Mouse (Mus musculus): ENCODE data around the gene A430078G23Rik. TPM values are rescaled to one million over a fixed set of nuclear protein-coding genes. Genes with fewer than 3 reads are reported as not detected.

The A430078G23Rik gene
- polyA plus RNA-seq, 1 experiment from 2014 or later: 0.43 TPM

DNA sequence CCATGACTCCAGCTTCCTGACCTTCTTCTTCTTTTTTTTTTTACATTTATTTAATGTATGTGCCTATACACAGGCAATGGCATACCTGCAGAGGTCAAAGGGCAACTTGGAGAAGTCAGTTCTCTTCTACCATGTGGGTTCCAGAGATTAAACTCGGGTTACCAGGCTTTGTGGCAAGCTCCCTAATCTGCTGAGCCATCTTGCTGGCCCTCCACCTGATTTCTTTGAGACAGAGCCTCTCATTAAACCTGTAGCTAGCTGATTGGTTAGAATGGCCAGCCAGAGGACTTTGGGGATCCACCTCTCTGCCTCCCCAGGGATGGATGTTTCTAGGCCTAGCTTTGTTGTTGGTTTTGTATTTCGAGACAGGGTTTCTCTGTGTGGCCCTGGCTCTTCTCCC lies 57.9 kb downstream of the A430078G23Rik start:
- Histone ChIP-seq H3K4me1 (ENCODE audit: insufficient read depth) (no peaks in the 10 kb centered on the region), H3K9ac (no peak overlapping the region), H3K9me3 (ENCODE audit: low read depth, low read length) (no peaks in the 10 kb centered on the region), H3K36me3 (ENCODE audit: insufficient read depth) (no peaks in the 10 kb centered on the region), H3K27me3 (ENCODE audit: insufficient read depth, low read length) (no peaks in the 10 kb centered on the region), H3K27ac (ENCODE audit: low read depth) (no peak overlapping the region), H3K4me3 (ENCODE audit: low read depth, low read length) (no peak overlapping the region), H3K4me2 (no peak overlapping the region)
- ATAC-seq (ENCODE audit: insufficient read depth) (no peak), DNase-seq (no peak)
- TF ChIP-seq CTCF (IDR thresholded peaks at IDR 0.05; ENCODE audit: low read depth): no peak
- 80% methylated on average over 2 of the region's 2 CpGs for WGBS

DNA sequence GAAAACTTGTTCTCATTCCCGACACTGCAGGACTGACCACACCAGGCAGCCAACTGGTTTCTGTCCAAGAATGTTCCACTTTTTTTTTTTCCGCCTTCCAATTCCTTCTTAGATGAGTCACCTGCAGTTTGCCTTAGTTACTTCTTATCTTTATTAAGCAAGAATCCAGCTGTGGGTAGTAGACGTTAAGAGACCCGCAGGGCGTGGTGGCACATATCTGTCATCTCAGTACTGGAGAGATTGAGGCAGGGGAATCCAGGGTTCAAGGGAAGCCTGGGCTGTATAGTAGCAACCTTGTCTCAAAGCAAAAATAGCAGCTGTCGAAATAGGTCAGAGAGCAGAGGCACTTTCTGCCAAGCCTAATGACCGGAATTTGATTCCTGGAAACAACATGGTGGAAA lies 58.7 kb downstream of the A430078G23Rik start:
- H3K4me2 ChIP-seq: no peak overlapping the region
- H3K9ac ChIP-seq: no peak overlapping the region
- no peaks in the 10 kb centered on the region for H3K27me3 ChIP-seq (ENCODE audit: insufficient read depth, low read length)
- H3K4me1 ChIP-seq (ENCODE audit: insufficient read depth): no peaks in the 10 kb centered on the region
- no peak overlapping the region for H3K27ac ChIP-seq (ENCODE audit: low read depth)
- ATAC-seq (ENCODE audit: insufficient read depth): no peak
- no peaks in the 10 kb centered on the region for H3K36me3 ChIP-seq (ENCODE audit: insufficient read depth)
- 76% methylated on average over 7 of the region's 7 CpGs for WGBS
- no peaks in the 10 kb centered on the region for H3K9me3 ChIP-seq (ENCODE audit: low read depth, low read length)
- TF ChIP-seq CTCF (IDR thresholded peaks at IDR 0.05; ENCODE audit: low read depth): no peak
- no peak for DNase-seq
- no peak overlapping the region for H3K4me3 ChIP-seq (ENCODE audit: low read depth, low read length)

DNA sequence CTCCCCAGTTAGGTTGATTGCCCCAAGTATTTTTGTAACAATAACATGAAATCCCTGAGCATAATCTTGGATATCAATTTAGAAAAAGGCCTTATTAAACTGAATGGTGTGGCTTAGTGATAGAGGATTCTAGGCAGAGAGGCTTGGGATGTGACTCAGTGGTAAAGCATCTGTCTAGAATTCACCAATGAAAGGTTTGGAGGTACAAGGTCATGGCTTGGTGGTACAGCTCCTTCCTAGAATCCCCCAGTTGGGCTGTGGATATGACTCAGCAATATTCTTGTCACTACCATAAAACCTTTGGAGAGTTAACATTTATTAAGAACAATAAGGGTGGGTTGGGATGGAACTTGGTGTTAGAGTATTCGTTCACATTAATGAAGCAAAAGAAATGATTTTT lies 59.6 kb downstream of the A430078G23Rik start:
- H3K9me3 ChIP-seq (ENCODE audit: low read depth, low read length): no peaks in the 10 kb centered on the region
- DNase-seq: no peak
- no peaks in the 10 kb centered on the region for H3K36me3 ChIP-seq (ENCODE audit: insufficient read depth)
- no peak overlapping the region for H3K4me3 ChIP-seq (ENCODE audit: low read depth, low read length)
- no peak for ATAC-seq (ENCODE audit: insufficient read depth)
- no peaks in the 10 kb centered on the region for H3K27me3 ChIP-seq (ENCODE audit: insufficient read depth, low read length)
- TF ChIP-seq CTCF (IDR thresholded peaks at IDR 0.05; ENCODE audit: low read depth): no peak
- no peaks in the 10 kb centered on the region for H3K4me1 ChIP-seq (ENCODE audit: insufficient read depth)
- no peak overlapping the region for H3K9ac ChIP-seq
- no peak overlapping the region for H3K27ac ChIP-seq (ENCODE audit: low read depth)
- no peak overlapping the region for H3K4me2 ChIP-seq
- 96% methylated on average over 1 of the region's 1 CpGs for WGBS

DNA sequence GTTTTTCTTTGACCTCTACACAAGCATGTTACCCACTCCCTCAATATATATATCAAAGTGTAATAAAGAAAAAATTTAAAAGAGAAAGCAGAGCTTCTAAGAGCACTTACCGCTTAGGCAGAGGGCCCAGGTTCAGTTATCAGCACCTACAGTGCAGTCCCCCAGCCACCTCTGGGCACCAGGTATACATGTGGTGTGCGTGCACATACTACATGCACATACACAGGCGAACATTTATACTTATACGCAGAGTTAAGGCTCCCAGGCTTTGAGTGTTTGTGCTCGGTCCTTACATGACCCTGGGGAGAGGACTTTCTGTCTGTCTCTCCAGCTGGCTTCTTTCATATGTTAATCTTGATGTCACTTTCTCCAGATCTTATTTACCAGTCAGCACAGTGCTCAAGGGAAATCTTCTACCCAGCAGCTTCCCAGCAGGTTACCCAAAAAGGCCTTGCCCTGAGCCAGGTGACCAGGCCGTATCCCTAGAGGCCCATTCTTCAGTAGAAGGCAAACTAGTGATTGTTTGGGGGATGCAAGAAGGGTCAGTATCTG lies 61.5 kb downstream of the A430078G23Rik start:
- Histone ChIP-seq H3K9ac (no peak overlapping the region), H3K27me3 (ENCODE audit: insufficient read depth, low read length) (no peaks in the 10 kb centered on the region), H3K9me3 (ENCODE audit: low read depth, low read length) (no peaks in the 10 kb centered on the region), H3K4me3 (ENCODE audit: low read depth, low read length) (no peak overlapping the region), H3K27ac (ENCODE audit: low read depth) (no peak overlapping the region), H3K36me3 (ENCODE audit: insufficient read depth) (no peaks in the 10 kb centered on the region), H3K4me2 (no peak overlapping the region), H3K4me1 (ENCODE audit: insufficient read depth) (no peaks in the 10 kb centered on the region)
- DNase-seq (no peak), ATAC-seq (ENCODE audit: insufficient read depth) (no peak)
- 61% methylated on average over 6 of the region's 6 CpGs for WGBS
- no peak for TF ChIP-seq CTCF (IDR thresholded peaks at IDR 0.05; ENCODE audit: low read depth)

DNA sequence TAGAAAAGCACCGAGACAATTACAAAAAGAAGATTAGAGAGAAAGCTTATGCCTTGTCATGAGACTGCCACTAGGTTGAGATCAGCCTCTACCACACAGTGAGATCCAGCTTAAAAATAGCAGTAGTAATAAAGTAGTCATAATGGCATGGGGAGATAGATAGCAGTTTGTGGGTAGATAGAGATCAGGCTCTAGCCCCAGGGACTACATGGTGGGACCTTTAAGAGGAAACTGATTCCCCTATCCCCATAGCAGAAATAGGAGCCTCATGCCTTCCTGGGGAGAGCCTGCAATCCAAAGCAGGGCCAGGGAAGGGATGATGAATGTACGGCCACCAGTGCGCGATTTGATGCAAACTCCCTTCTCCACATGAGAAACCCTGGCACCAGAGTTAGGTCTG lies 62.0 kb downstream of the A430078G23Rik start:
- H3K27me3 ChIP-seq (ENCODE audit: insufficient read depth, low read length): no peaks in the 10 kb centered on the region
- H3K27ac ChIP-seq (ENCODE audit: low read depth): no peak overlapping the region
- 71% methylated on average over 4 of the region's 4 CpGs for WGBS
- H3K4me3 ChIP-seq (ENCODE audit: low read depth, low read length): no peak overlapping the region
- no peak overlapping the region for H3K9ac ChIP-seq
- TF ChIP-seq CTCF (IDR thresholded peaks at IDR 0.05; ENCODE audit: low read depth): no peak
- no peak for ATAC-seq (ENCODE audit: insufficient read depth)
- no peaks in the 10 kb centered on the region for H3K9me3 ChIP-seq (ENCODE audit: low read depth, low read length)
- H3K4me2 ChIP-seq: no peak overlapping the region
- H3K4me1 ChIP-seq (ENCODE audit: insufficient read depth): no peaks in the 10 kb centered on the region
- no peak for DNase-seq
- no peaks in the 10 kb centered on the region for H3K36me3 ChIP-seq (ENCODE audit: insufficient read depth)

DNA sequence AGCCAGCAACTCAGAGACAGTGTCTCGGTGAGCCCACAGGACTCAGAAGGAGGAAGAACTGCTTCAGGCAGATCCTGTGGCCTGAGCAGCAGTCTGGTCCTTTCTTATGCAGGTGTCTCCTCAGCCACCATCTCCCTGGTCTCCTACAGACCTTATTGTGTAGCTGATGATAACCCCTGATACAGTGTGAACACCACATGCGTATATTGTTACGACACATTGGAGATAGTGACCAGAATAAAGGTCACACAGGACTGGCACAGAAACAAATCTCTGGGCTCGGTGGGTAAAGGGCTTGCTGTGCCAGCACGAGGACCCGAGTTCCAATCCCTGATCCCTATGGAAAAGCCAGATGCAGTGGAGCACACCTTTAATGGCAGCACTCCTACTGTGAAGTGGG lies 62.4 kb downstream of the A430078G23Rik start:
- no peak overlapping the region for H3K4me3 ChIP-seq (ENCODE audit: low read depth, low read length)
- H3K27me3 ChIP-seq (ENCODE audit: insufficient read depth, low read length): no peaks in the 10 kb centered on the region
- 81% methylated on average over 6 of the region's 6 CpGs for WGBS
- no peak overlapping the region for H3K27ac ChIP-seq (ENCODE audit: low read depth)
- H3K4me2 ChIP-seq: no peak overlapping the region
- H3K36me3 ChIP-seq (ENCODE audit: insufficient read depth): no peaks in the 10 kb centered on the region
- TF ChIP-seq CTCF (IDR thresholded peaks at IDR 0.05; ENCODE audit: low read depth): no peak
- ATAC-seq (ENCODE audit: insufficient read depth) (no peak), DNase-seq (no peak)
- no peak overlapping the region for H3K9ac ChIP-seq
- H3K9me3 ChIP-seq (ENCODE audit: low read depth, low read length): no peaks in the 10 kb centered on the region
- H3K4me1 ChIP-seq (ENCODE audit: insufficient read depth): no peaks in the 10 kb centered on the region

DNA sequence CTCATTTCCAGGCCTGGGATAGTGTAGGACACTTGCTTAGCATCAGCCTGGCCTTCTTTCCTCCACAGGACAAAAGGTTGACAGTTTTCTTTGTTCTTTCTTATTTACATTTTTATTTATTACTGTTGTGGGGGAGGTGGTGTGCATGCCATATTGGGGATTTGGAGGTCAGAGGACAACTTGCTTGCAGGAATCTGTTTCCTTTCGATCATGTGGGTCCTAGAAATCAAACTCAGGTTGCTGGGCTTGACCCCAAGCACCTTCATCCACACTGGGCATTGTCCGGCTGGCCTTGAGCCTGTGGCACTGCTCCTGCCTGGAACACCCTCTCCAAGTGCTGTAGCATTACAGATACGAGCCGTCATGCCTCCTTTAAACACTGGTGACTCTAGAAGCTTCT lies 63.6 kb downstream of the A430078G23Rik start:
- WGBS: 52% methylated on average over 4 of the region's 4 CpGs
- H3K27ac ChIP-seq (ENCODE audit: low read depth): no peak overlapping the region
- no peak for ATAC-seq (ENCODE audit: insufficient read depth)

DNA sequence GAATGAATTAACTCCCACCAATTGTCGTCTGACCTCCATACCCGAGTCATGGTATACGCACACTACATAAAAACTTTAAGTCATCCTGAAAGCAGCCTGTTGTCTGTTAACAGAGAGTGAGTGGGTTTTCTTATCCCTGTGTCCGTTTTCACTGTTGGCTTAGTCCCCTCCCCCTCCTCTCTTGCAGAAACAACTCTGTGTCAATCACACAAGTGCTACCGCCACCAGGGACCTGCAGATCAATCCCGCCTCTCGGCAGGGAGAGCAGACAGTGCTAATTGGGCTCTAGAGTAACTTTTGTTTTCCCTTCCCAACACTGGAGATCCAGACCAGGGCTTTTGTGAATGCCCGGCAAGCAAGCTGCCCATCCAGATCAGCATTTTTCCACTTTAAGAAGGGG lies 64.2 kb downstream of the A430078G23Rik start:
- no peak overlapping the region; the same call in 1 of the 2 replicates for H3K27ac ChIP-seq (ENCODE audit: low read depth)
- H3K27me3 ChIP-seq (ENCODE audit: insufficient read depth, low read length): no peaks in the 10 kb centered on the region
- ATAC-seq (ENCODE audit: insufficient read depth) (no peak), DNase-seq (no peak)
- no peak overlapping the region for H3K4me2 ChIP-seq
- H3K36me3 ChIP-seq (ENCODE audit: insufficient read depth): no peaks in the 10 kb centered on the region
- no peaks in the 10 kb centered on the region for H3K4me1 ChIP-seq (ENCODE audit: insufficient read depth)
- H3K9ac ChIP-seq: no peak overlapping the region
- 15% methylated on average over 8 of the region's 8 CpGs for WGBS
- H3K9me3 ChIP-seq (ENCODE audit: low read depth, low read length): no peaks in the 10 kb centered on the region
- H3K4me3 ChIP-seq (ENCODE audit: low read depth, low read length): no peak overlapping the region
- TF ChIP-seq CTCF (IDR thresholded peaks at IDR 0.05; ENCODE audit: low read depth): no peak

More for the DNA sequence above, 63.6 kb downstream of the A430078G23Rik start:
- H3K4me3 ChIP-seq (ENCODE audit: low read depth, low read length): no peak overlapping the region
- H3K36me3 ChIP-seq (ENCODE audit: insufficient read depth): no peaks in the 10 kb centered on the region
- DNase-seq: no peak
- no peaks in the 10 kb centered on the region for H3K27me3 ChIP-seq (ENCODE audit: insufficient read depth, low read length)
- TF ChIP-seq CTCF (IDR thresholded peaks at IDR 0.05; ENCODE audit: low read depth): no peak
- H3K4me2 ChIP-seq: no peak overlapping the region
- H3K4me1 ChIP-seq (ENCODE audit: insufficient read depth): no peaks in the 10 kb centered on the region
- H3K9me3 ChIP-seq (ENCODE audit: low read depth, low read length): no peaks in the 10 kb centered on the region
- no peak overlapping the region for H3K9ac ChIP-seq

Data from lung, embryonic 14.5 days (tissue).